In genomic region chr10:77182804-77183331, GRCm38 (mm10) we compare ENCODE assay signal across 12 mouse cellular contexts. TPM values are rescaled to one million over a fixed set of nuclear protein-coding genes. Genes with fewer than 3 reads are reported as not detected.
DNase-seq lines count a peak whose midpoint lies in the region; ATAC-seq and TF ChIP-seq lines count a peak whose summit lies in the region.
"Had no signal": no experiment of that assay in that cellular context is flagged by ENCODE, and none has a peak within 500 bp of the region (broad histone marks: within the 10 kb centered on the region; RNA-seq: fewer than 3 reads in every experiment).

No protein-coding gene starts in this region.

- intact Hi-C loops in left cerebral cortex, postnatal 14 days (cut with DNase I) = no loop called here

- peaks cover 3% of the 10 kb centered on the region; the same call in 1 of the 2 replicates for H3K4me1 ChIP-seq in limb, embryonic 15.5 days
- peaks cover 8% of the 10 kb centered on the region for H3K4me1 ChIP-seq in limb, embryonic 10.5 days
- peaks cover 0 to 6% of the 10 kb centered on the region in 2 experiments; a peak in 2 of 4 replicates for H3K4me1 ChIP-seq in liver, embryonic 14.5 days (replicated peaks; ENCODE audit: control insufficient read depth in 2 of 2, insufficient read depth in 2 of 2, low read length in 1 of 2)

- H3K4me3 ChIP-seq in limb, embryonic 15.5 days = no peak overlapping the region
- no peak overlapping the region for H3K4me3 ChIP-seq in limb, embryonic 10.5 days
- H3K4me3 ChIP-seq in liver, embryonic 14.5 days (ENCODE audit: insufficient read depth in 1 of 2, low read depth in 2 of 2, low read length in 2 of 2) = no peak overlapping the region

- H3K9me3 ChIP-seq in limb, embryonic 15.5 days = no peaks in the 10 kb centered on the region
- no peaks in the 10 kb centered on the region for H3K9me3 ChIP-seq in limb, embryonic 10.5 days (replicated peaks)
- no peaks in the 10 kb centered on the region for H3K9me3 ChIP-seq in liver, embryonic 14.5 days (ENCODE audit: control insufficient read depth, low read length)

- DNase-seq in adrenal gland, adult (ENCODE audit: inconsistent age in 2 of 2, low spot score in 1 of 2) = peak; percentile 40 to 80
- DNase-seq in adrenal gland, adult 18-20 months (ENCODE audit: low spot score in 2 of 2) = no peak
- DNase-seq in limb, embryonic 10.5 days (ENCODE audit: low spot score) = no peak
- DNase-seq in adrenal gland, postnatal 25 days = peak; percentile 17
- no peak for DNase-seq in liver, embryonic 14.5 days (ENCODE audit: low read depth in 3 of 3, low spot score in 3 of 3)
- no peak for DNase-seq in gastrocnemius, adult 8-10 months (ENCODE audit: low spot score in 2 of 2)
- DNase-seq in left cerebral cortex, postnatal 14 days (ENCODE audit: low spot score in 2 of 2) = no peak
- DNase-seq: cerebellum, adult 11-12 months; kidney, adult 2 months; left cerebral cortex, postnatal 4 days had no signal

- no peak overlapping the region for H3K9ac ChIP-seq in limb, embryonic 15.5 days
- H3K9ac ChIP-seq in liver, embryonic 14.5 days (replicated peaks) = no peak overlapping the region

- ATAC-seq in limb, embryonic 15.5 days (ENCODE audit: insufficient number of reproducible peaks, low FRiP score, low TSS enrichment, low read depth) = peak; percentile 44; the same call in 1 of the 2 replicates
- peak; percentile 52; the same call in 1 of the 2 replicates for ATAC-seq in liver, embryonic 14.5 days (ENCODE audit: insufficient read depth)

- no peaks in the 10 kb centered on the region for H3K36me3 ChIP-seq in limb, embryonic 15.5 days
- no peaks in the 10 kb centered on the region for H3K36me3 ChIP-seq in limb, embryonic 10.5 days
- no peaks in the 10 kb centered on the region for H3K36me3 ChIP-seq in liver, embryonic 14.5 days (replicated peaks; ENCODE audit: control insufficient read depth, insufficient read depth, low read depth)

- TF ChIP-seq CTCF in liver, embryonic 14.5 days (IDR thresholded peaks at IDR 0.05; ENCODE audit: low read depth) = no peak

- no peaks in the 10 kb centered on the region for H3K27me3 ChIP-seq in limb, embryonic 15.5 days
- no peaks in the 10 kb centered on the region for H3K27me3 ChIP-seq in limb, embryonic 10.5 days (ENCODE audit: low read depth, poor library complexity, severe bottlenecking)
- no peaks in the 10 kb centered on the region; the same call in 1 of the 2 replicates for H3K27me3 ChIP-seq in liver, embryonic 14.5 days (ENCODE audit: control insufficient read depth, insufficient read depth, low read length)

- no peak for TF ChIP-seq EP300 in liver, embryonic 14.5 days (IDR thresholded peaks at IDR 0.05; ENCODE audit: low read depth)

- no peak overlapping the region for H3K27ac ChIP-seq in limb, embryonic 15.5 days
- no peak overlapping the region for H3K27ac ChIP-seq in limb, embryonic 10.5 days
- no peak overlapping the region for H3K27ac ChIP-seq in liver, embryonic 14.5 days

- 68% methylated on average over 3 of the region's 3 CpGs for WGBS in limb, embryonic 15.5 days
- 72% methylated on average over 3 of the region's 3 CpGs for WGBS in limb, embryonic 10.5 days
- WGBS in liver, embryonic 14.5 days (ENCODE audit: insufficient replicate concordance) = 47% methylated on average over 3 of the region's 3 CpGs

- H3K4me2 ChIP-seq in limb, embryonic 15.5 days = no peak overlapping the region
- no peak overlapping the region for H3K4me2 ChIP-seq in liver, embryonic 14.5 days (ENCODE audit: low read depth)

RNA-seq across cellular contexts. Expression of gene Col18a1, which starts 16.5 kb away (rescaled TPM):
- total RNA-seq in adrenal gland, adult 18-20 months (2021) = 10 to 100 TPM; 31.8 to 41.9 TPM
- 93.5 and 100.0 TPM in 2 replicates for polyA plus RNA-seq in limb, embryonic 15.5 days (2015; fragmentation: Nextera tagmentation; extraction: Ambion mirVana)
- polyA plus RNA-seq in limb, embryonic 10.5 days (2016; fragmentation: Nextera tagmentation; extraction: Ambion mirVana) = 149 and 159 TPM in 2 replicates
- 26.1 and 29.6 TPM in 2 replicates for total RNA-seq in adrenal gland, postnatal 25 days (2021)
- 24.6 and 34.7 TPM in 2 replicates for polyA plus RNA-seq in liver, embryonic 14.5 days (2012; rRNA removed)
- 31.4 and 41.2 TPM in 2 replicates for polyA plus RNA-seq in liver, embryonic 14.5 days (2014; fragmentation: Nextera tagmentation; extraction: Ambion mirVana)
- 1 to 10 TPM; 2.2 to 5.9 (median 3.7) TPM for total RNA-seq in gastrocnemius, adult 8-10 months (2022)
- 10 to 100 TPM in 1 of 2 experiments, 1 to 10 TPM in 1; 9.5 to 10.7 TPM for total RNA-seq in left cerebral cortex, postnatal 14 days (2021)
- total RNA-seq: monocyte, adult 5-6 weeks had no signal

Comparison
In these comparisons a context has a peak if more than half of its experiments do, and no peak if none do; other contexts are left out.
1. DNase-seq: peak in adrenal gland, adult (2 of 2) and adrenal gland, postnatal 25 days (single experiment); none in adrenal gland, adult 18-20 months (0 of 2), limb, embryonic 10.5 days (single experiment), liver, embryonic 14.5 days (0 of 3), gastrocnemius, adult 8-10 months (0 of 2) and left cerebral cortex, postnatal 14 days (0 of 2).